Mouse (Mus musculus): Measurements from ENCODE around the gene Sp3.
"Not testable (repeated sequence)": the region's sequence is repeated elsewhere in the genome, so short reads cannot be mapped to it uniquely, and the experiment has no call there.

DNA sequence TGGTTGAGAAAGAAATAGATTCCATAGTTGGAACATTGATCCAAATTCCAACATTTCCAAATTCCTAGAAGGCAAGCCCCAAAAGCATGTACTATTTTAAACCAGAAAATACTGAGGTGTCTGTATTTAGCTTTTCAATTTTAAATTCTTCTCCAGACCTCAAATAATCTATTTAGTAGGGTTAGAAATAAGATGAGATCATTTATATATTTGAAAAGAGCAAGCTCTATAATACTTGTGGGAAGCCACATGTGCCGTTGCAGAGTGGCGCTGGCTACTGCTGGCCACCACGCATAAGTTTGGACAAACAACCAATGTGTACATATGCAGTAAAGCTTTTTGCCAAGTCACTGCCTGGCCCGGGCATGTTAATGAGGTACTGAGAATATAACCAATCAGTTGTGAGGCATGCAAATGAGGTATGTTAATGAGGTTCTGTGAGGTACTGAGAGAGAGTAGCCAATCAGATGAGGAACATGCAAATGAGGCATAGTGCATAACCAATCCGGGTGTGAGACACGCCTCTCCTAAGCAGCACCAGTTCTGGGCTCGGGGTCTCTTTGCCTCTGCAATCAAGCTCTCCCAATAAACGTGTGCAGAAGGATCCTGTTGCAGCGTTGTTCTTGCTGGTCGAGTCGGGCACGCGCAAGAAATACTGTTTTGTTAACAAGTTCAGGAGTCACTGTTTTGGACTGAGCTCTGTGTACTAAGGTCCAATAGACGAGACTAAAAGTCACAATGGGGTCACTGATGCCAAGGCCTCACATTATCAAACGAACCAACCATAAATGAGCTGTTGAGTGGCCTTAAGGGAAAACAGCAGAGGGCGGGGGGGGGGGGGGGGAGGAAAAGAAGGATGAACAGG, 77.2 kb downstream of the Sp3 start:
- TF ChIP-seq POLR2A, CTCF (IDR thresholded peaks at IDR 0.05; ENCODE audit: insufficient read depth, low read depth, low read length): not testable (repeated sequence)

Measured in olfactory bulb, adult 2 months (tissue).